Mouse (Mus musculus) embryo, embryonic 11 days (tissue): Measurements from ENCODE around the gene Slc38a2.

Experiments
- DNase-seq: peaks from one replicate; pipeline ENCODE4 v3.0.0-alpha.2; 2015

The Slc38a2 gene

GRCm38 (mm10) chr15:96699521-96700511 is at the start of gene Slc38a2:
Slc38a2 (minus strand) TSS chr15:96699730.
- DNase-seq: peak; percentile 94

- DNase-seq: no peak
Observed at GRCm38 (mm10) chr15:96749101-96749500, 49.6 kb upstream of the Slc38a2 start.

GRCm38 (mm10) chr15:96747551-96747950 is 48.0 kb upstream of the Slc38a2 start:
- DNase-seq: no peak

GRCm38 (mm10) chr15:96746986-96747385 is 47.5 kb upstream of the Slc38a2 start:
- no peak for DNase-seq

GRCm38 (mm10) chr15:96745299-96745698 is 45.8 kb upstream of the Slc38a2 start:
- DNase-seq: no peak

DNA sequence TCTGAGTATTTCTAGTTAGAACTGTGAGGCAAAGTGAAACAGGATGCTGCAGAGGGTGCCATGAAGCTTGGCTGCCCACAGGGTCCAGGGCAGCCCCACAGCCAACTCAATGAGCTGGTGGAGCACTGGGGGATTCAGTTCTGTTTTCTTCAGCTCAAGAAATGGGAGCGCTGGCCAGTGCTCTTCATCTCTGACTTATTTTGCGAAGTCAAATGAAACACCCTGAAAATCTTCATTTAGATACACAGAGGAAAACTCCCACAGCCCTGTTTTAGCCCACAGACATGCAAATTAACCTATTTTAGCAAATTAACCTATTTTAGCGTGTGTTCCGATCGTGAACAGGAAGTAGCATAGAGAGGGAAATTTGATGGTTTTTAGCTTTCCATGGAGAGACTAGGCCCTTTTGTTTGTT is 45.4 kb upstream of the Slc38a2 start:
- DNase-seq: no peak

DNA sequence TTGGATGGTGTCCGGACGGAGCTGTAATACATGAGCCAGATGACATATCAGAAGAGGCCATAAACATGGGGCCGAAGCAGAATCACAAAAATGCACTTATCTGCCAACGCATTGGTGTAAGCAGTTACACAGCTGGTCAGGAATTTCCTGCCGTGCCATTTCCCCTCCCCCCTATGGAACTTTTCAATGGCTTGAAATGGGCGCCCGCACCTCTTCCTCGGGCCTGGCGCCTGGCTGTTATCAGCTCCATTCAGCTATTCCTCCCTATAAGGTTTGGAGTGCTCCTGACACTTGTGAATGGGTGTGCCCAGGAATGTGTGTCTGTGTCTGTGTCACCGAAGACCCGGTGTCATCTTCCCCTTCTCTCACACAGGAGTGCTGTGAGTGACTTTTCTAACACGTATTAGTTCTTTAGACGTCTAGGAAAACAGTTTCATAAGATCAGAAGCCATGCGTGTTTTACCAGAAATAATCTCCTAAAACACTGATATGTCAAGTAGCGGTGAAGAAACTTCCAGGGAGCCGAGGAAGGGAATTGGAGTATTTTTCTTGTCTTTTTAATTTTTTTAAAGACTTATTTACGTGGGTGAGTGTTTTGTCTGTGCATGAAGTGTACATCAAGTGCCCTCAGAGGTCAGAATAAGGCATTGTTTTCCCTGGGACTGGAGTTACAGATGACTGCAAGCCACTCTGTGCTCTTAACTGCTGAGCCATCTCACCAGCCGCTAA is 44.8 kb upstream of the Slc38a2 start:
- no peak for DNase-seq

- no peak for DNase-seq
Observed at GRCm38 (mm10) chr15:96743257-96743656, 43.7 kb upstream of the Slc38a2 start.

DNA sequence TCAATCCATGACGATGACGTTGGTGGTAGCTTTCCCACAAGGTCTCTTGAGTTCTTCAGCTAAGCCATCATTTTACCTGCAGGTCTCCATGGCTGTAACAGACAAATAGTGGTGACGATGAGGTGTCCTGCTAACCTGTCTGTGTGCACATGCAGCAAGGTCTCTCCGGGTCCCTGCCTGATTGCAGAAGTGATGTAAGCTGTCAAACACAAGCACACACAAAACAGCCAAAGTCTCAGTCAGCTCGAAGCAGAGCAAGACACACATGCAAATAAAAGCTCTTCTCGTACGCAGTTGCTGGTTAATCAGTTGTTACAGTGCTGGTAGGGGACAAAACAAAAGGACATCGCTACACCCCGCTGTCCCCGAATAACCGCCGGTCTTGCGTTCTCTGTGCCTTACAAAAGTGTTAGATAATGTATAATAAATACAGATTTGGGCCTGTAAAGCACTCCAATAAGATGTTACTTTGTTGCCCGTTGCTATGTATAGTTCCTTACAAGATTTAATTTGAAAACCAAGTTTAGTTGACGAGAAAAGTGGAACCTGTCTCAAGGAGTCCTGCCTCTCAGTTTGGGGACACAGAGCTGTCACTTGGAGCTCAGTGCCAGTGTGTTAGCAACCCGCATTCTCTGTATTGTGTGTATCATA is 43.2 kb upstream of the Slc38a2 start:
- no peak for DNase-seq

DNA sequence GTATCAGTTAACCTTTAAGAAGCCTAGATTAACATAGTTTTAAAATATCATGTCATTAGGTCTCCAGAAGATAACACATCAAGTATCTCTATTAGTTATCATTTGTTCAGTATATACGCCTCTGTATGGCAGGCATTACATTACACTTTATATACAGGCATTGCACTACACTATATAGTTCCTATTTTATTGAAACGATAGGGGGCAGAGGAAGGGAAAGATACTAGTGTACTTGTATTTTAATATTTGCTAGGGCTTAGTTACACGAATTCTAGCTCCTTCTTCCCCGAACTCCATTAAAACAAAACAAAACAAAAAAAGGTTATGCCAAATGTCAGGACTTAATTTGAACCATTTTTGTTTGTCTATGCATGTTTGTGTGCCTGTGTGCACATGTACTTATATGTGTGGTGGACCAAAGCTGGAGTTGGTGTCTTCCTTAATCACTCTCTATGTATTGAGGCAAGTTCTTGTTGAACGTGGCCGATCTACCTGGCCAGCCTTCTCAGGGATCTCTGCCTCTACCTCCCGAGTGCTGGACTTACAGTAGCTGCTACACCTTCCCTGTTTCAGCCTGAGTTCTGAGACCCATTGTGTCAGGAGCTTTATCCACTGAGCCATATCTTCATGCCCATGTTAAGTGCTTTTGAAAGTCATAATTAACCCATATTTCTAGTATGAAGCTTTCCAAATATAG is 41.5 kb upstream of the Slc38a2 start:
- DNase-seq: no peak

- DNase-seq: no peak
Observed at GRCm38 (mm10) chr15:96740091-96740490, 40.6 kb upstream of the Slc38a2 start.

DNA sequence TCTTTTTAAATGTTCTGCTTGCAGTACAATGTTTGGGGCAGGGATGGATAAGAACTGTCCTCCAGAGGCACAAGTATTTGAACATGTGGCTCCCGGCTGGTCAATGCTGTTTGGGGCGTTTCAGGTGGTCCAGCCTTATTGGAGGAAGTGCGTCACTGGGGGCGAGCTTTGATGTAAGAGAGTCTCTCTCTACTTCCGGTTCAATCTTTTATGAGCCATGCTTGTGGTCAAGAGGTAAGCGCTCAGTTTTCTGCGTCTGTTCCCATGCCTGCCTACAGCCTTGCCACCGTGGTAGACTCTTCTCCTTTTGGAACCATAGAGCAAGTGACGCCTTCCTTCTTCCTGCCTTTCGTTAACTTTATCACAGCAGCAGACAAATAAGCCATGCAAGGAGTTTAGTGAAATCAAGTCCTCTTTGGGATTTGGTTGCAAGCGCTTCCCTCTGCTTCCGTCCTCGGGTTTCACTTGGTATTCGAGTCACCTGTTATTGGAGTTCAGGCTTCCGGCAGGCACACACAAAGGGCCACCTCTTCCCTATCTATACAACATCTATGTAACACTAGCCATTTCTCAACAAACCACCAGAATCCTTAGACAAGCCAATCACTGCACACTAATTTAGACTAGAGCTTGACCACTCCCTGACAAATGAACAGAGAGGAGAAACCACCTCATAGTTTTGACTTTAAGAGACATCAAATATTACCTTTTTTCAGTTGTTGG is 37.3 kb upstream of the Slc38a2 start:
- no peak for DNase-seq

GRCm38 (mm10) chr15:96735562-96736160 is 36.1 kb upstream of the Slc38a2 start:
- no peak for DNase-seq

DNA sequence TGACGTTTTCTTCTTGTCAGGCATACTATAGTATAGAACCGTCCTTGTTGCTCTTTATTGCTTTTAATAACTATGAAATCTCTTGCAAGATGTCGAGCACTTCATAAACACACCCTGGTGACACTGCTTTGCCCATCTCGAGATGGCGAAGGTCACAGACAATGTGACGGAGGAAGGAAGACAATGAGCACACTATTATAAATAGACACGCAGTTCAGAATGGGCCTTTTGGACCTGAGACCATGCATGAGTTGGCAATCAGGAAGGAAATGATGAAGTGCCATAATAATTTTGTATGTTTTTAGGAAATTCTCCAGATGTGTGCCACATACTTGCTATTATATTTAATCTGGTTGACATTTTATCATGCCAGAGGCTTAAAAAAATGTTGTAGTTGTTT is 34.9 kb upstream of the Slc38a2 start:
- DNase-seq: no peak

- no peak for DNase-seq
Observed at GRCm38 (mm10) chr15:96730416-96730815, 30.9 kb upstream of the Slc38a2 start.

GRCm38 (mm10) chr15:96729785-96730184 is 30.3 kb upstream of the Slc38a2 start:
- DNase-seq: no peak

- no peak for DNase-seq
Observed at GRCm38 (mm10) chr15:96728993-96729392, 29.5 kb upstream of the Slc38a2 start.

- no peak for DNase-seq
Observed at GRCm38 (mm10) chr15:96728346-96728745, 28.8 kb upstream of the Slc38a2 start.

DNA sequence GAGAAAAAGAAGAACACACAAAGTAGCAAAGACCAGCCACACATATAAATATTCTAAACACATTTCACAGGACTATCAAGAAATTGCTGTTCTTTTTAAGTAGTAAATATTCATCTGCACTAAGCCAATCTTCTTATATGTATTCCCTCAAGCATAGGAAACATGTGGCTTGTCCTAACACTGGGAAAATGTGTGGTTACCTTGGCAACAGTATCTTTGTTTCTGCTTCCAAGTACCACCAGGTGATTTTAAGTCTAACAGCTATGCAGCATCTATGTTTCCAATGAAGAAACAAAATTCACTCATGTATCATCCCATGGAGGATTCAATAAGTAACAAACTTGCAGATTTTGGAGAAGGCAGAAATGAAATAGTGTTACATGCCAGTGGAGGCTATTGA is 25.0 kb upstream of the Slc38a2 start:
- no peak for DNase-seq

- no peak for DNase-seq
Observed at GRCm38 (mm10) chr15:96722228-96722627, 22.7 kb upstream of the Slc38a2 start.

- DNase-seq: no peak
Observed at GRCm38 (mm10) chr15:96720146-96720545, 20.6 kb upstream of the Slc38a2 start.

- no peak for DNase-seq
Observed at GRCm38 (mm10) chr15:96718466-96718865, 18.9 kb upstream of the Slc38a2 start.
